Mouse (Mus musculus) hindbrain, embryonic 15.5 days (tissue): ENCODE measurements around the gene Nprl3. TPM values are rescaled to one million over a fixed set of nuclear protein-coding genes. Genes with fewer than 3 reads are reported as not detected.

Experiments
- ATAC-seq: fragments of 200-750 bp; cut with Nextera tagmentation; 2 replicates; pipeline ENCODE4 v1.8.0; 2017; ENCODE audit warnings: low read depth, moderate number of reproducible peaks, moderate TSS enrichment; ENCODE audit not compliant: low FRiP score
- H3K27ac ChIP-seq: fragments of 300-500 bp; sonication (generic); replicated peaks from 2 replicates; pipeline ENCODE4 v1.5.1; 2015; ENCODE audit warnings: mild to moderate bottlenecking, inconsistent platforms
- H3K27me3 ChIP-seq: fragments of 300-500 bp; sonication (generic); 2 replicates; pipeline ENCODE4 v1.6.1; 2015; ENCODE audit warnings: control low read depth, inconsistent platforms
- H3K36me3 ChIP-seq: fragments of 300-500 bp; sonication (generic); 2 replicates; pipeline ENCODE4 v1.6.1; 2015; ENCODE audit warnings: control low read depth, inconsistent platforms
- H3K4me1 ChIP-seq: fragments of 300-500 bp; sonication (generic); replicated peaks from 2 replicates; pipeline ENCODE4 v1.6.1; 2015; ENCODE audit warnings: control low read depth, inconsistent platforms
- H3K4me2 ChIP-seq: fragments of 300-500 bp; sonication (generic); 2 replicates; pipeline ENCODE4 v1.6.1; 2015; ENCODE audit warnings: moderate library complexity, mild to moderate bottlenecking, inconsistent platforms
- H3K4me3 ChIP-seq: fragments of 300-500 bp; sonication (generic); 2 replicates; pipeline ENCODE4 v1.5.1; 2015; ENCODE audit warnings: mild to moderate bottlenecking, inconsistent platforms
- H3K9ac ChIP-seq: fragments of 300-500 bp; sonication (generic); 2 replicates; pipeline ENCODE4 v1.6.1; 2015; ENCODE audit warnings: inconsistent platforms
- H3K9me3 ChIP-seq: fragments of 300-500 bp; sonication (generic); 2 replicates; pipeline ENCODE4 v1.6.1; 2016; ENCODE audit warnings: control low read depth, inconsistent platforms
- WGBS: fragments of 180-500 bp; shearing (Covaris S2); methylation state at CpG from one replicate; pipeline ENCODE4 v1.1.7; 2015; 5-methylcytosine and 5-hydroxymethylcytosine counted together
- polyA plus RNA-seq: library from polyadenylated mRNA; unstranded; fragments of >200 nt; fragmentation: Nextera tagmentation; extraction: Ambion mirVana; gene quantifications from 2 replicates; pipeline ENCODE4 v1.2.1, GENCODE M21; 2015

The Nprl3 gene
- polyA plus RNA-seq, 1 experiment from 2014 or later = 43.9 TPM

DNA sequence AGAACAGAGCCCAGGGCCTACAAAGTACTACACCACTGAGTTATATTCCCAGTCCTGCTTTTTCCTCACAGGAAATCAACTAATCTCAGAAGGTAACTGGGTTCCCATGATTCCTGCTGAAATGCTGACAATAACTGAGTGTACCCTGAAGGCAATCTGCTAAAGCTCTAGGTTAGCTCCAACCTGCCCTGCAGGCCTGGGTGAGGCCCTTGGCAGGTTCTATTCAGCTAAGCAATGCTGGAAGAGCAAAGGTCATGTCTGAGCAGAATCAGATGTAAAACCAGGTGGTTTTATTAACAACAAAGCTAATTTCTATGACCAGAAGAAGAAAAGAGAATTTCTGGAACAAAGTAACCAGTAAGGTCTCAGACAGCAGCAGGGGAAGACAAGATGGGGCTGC lies 26.1 kb downstream of the Nprl3 start:
- ATAC-seq = no peak
- H3K9ac ChIP-seq = no peak overlapping the region
- H3K27me3 ChIP-seq = no peaks in the 10 kb centered on the region
- H3K4me3 ChIP-seq = no peak overlapping the region
- H3K36me3 ChIP-seq = peaks cover 10% of the 10 kb centered on the region
- no peaks in the 10 kb centered on the region for H3K9me3 ChIP-seq
- no peak overlapping the region for H3K27ac ChIP-seq
- no peak overlapping the region for H3K4me2 ChIP-seq
- peaks cover 20% of the 10 kb centered on the region for H3K4me1 ChIP-seq

DNA sequence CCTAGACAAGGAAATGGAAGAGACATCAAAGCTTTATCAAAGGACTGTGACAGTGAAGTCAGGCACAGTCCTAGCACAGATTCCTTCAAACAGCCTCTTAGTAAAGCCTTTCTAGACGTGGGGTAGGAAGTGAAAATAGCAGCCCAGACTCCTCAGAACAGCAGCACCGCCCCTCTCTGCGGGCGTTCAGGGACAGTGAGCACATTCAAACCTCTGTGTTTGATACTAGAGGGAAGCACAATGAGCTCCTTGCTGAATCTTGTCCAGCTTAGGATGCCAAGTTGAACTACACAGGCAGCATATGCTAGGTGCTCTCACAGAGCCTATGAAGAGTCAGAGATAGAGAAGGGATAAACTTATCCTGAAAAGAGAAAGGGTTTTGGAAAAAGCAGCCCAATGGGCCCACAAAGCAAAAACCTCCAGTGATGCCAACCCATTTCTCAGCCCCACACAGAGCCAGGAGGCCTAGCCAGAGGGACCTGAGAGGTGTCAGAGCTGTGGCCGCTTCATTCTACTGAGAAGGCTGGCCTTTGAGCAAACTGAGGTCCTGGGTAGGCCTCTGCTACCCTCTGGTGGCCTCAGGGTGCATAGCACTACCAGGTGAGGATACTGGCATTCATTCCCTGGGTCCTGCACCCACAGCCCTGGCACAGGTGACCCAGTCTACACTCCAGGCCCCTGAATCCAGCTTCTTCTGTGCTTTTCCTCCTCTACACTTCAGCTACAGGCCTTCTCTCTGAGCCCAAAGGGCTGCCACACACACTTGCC lies 29.2 kb downstream of the Nprl3 start:
- no peaks in the 10 kb centered on the region for H3K27me3 ChIP-seq
- peaks cover 10% of the 10 kb centered on the region for H3K36me3 ChIP-seq
- H3K27ac ChIP-seq = no peak overlapping the region
- H3K9ac ChIP-seq = no peak overlapping the region
- peaks cover 48% of the 10 kb centered on the region for H3K4me1 ChIP-seq
- H3K9me3 ChIP-seq = no peaks in the 10 kb centered on the region
- peak; percentile 13; the same call in 1 of the 2 replicates for ATAC-seq
- 62% methylated on average over 5 of the region's 5 CpGs for WGBS
- no peak overlapping the region for H3K4me3 ChIP-seq
- H3K4me2 ChIP-seq = no peak overlapping the region

DNA sequence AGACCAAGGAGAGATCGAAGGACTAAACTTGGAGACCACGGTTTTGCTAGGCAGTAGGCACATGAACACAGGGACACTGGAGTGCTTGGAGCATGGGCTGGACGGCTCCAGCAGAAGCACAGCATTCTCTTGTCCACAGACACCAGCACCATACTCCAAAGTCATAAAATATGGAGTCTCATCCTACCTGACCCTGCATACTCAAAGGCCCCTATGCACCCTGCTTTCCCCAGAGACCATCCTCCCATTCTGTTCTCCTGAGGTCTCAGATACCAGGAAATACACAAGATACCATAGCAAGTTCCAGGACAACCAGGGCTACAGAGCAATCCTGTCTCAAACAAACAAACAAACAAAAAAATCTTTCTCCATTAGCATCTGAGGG lies 30.1 kb downstream of the Nprl3 start:
- WGBS = 93% methylated on average over 3 of the region's 3 CpGs
- Histone ChIP-seq H3K9me3 (no peaks in the 10 kb centered on the region), H3K27ac (peak overlapping the region; percentile 78; the same call in 1 of the 2 replicates), H3K4me2 (no peak overlapping the region), H3K27me3 (no peaks in the 10 kb centered on the region), H3K4me1 (peaks cover 48% of the 10 kb centered on the region), H3K36me3 (peaks cover 11% of the 10 kb centered on the region), H3K4me3 (no peak overlapping the region), H3K9ac (no peak overlapping the region)
- no peak for ATAC-seq

DNA sequence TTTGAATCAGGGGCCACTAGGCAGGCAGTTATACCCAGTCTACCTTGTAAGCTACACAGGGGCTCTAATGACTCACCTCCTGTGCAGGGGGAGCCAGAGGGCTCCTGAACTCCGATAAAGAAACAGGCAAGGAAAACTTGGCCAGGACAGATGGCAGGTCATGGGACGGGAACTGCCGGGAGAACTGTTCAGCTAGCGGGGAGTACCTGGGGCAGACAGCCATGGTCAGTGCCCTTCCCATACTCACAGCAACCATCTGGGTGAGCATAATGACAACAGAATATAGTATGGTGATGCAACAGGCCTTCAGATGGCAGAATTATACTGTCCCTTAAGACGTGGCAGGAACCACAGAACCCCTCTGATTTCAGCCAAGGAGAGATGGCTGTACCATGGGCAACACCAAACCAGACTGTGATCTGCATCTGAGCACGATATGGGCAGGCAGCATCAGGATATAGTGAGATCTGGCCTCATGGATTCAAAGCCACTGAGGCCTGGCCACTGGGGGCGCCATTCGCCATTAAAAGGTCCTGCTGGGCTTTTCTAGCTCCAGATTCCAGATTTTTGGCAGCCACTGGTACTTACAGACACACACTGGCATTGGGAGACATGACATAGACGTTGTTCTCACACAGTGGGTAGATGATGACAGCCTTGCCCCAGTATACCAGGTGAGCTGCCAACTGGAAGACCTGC lies 30.6 kb downstream of the Nprl3 start:
- Histone ChIP-seq H3K36me3 (peaks cover 16% of the 10 kb centered on the region), H3K27me3 (no peaks in the 10 kb centered on the region), H3K4me1 (peaks cover 48% of the 10 kb centered on the region), H3K9me3 (no peaks in the 10 kb centered on the region), H3K27ac (peak overlapping the region; percentile 78), H3K4me3 (no peak overlapping the region), H3K4me2 (no peak overlapping the region), H3K9ac (no peak overlapping the region)
- no peak for ATAC-seq
- 53% methylated on average over 9 of the region's 9 CpGs for WGBS

DNA sequence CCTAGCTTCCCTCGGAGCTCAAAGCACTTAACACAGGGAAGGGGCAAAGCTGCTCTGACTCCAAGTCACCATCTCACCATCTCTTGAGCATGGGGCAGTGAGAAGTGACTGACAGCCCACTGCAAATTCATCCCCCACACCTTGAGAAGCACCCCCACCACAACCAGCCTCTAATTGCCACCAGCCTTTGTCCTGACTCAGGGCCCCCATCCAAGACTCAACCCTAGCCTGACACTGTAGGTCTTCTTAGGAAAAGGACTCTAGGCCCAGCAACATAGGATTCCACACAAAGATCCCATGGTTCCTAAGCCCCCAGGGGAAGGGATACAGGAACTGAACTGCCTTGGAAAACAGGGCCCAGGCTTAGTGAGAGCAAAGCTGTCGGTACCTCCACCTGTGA lies 31.4 kb downstream of the Nprl3 start:
- 0 out of 2 replicates have a peak, but pooled peaks have one; percentile 9 for ATAC-seq
- peaks cover 19% of the 10 kb centered on the region for H3K36me3 ChIP-seq
- H3K9ac ChIP-seq = no peak overlapping the region
- H3K27ac ChIP-seq = peak overlapping the region; percentile 78
- no peak overlapping the region for H3K4me2 ChIP-seq
- no peak overlapping the region for H3K4me3 ChIP-seq
- 45% methylated on average over 2 of the region's 2 CpGs for WGBS
- H3K4me1 ChIP-seq = peaks cover 48% of the 10 kb centered on the region
- no peaks in the 10 kb centered on the region for H3K9me3 ChIP-seq
- no peaks in the 10 kb centered on the region for H3K27me3 ChIP-seq

DNA sequence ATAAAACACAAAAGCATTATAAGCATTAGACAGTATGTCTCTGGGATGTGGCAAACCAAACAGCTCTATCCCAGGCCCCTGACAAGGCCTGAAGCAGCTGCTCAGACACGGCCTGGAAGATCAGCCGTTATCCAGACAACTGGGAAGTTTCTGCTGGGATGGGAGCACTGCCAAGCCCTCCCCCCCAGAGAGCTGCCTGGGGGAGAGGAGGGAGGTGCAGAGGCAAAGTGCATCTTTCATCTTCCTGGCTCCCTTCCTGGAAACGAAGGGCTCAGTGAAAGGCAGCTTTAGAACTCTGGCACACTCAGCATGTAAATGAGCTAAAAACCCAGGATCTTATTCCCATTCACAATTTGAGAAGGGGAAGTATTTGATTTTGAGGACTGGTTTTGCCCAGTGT lies 31.9 kb downstream of the Nprl3 start:
- 24% methylated on average over 3 of the region's 3 CpGs for WGBS
- H3K27ac ChIP-seq = peak overlapping the region; percentile 78
- ATAC-seq = peak; percentile 57; the same call in 1 of the 2 replicates
- no peak overlapping the region for H3K4me3 ChIP-seq
- no peak overlapping the region for H3K9ac ChIP-seq
- no peaks in the 10 kb centered on the region for H3K27me3 ChIP-seq
- H3K4me2 ChIP-seq = no peak overlapping the region
- H3K36me3 ChIP-seq = peaks cover 15% of the 10 kb centered on the region
- no peaks in the 10 kb centered on the region for H3K9me3 ChIP-seq
- peaks cover 48% of the 10 kb centered on the region for H3K4me1 ChIP-seq

DNA sequence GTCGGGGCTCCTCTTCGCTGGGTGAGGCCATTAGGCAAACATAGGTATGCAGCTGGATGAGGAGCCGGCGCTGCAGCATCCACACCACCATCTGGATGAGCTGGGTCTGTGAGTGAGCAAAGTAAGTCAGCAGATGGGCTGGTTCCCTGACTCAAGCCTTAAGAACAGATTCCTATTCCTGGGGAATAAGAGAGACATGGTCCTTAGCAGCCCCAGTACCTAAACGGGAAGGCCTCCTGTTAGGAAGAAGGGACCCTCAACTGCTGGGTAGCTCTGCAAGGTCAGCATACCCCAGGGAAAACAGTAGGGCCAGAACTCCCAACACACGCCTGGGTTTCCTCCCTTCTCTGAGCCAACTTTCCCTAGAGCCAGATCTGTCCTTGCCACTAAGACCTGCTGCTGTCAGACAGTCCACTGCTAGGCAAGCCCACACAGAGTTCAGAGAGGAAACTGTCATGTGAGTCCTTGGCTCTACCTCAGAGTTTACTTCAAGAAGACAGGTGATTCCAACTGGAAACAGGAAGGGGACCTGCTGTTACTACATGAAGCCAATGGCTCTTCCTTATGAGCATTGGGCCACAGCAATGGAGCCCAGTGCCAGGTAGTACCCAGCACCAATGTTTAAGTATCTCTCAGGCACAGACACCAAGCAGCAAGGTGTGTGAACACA lies 32.6 kb downstream of the Nprl3 start:
- Histone ChIP-seq H3K27me3 (no peaks in the 10 kb centered on the region), H3K4me2 (no peak overlapping the region), H3K9ac (no peak overlapping the region), H3K27ac (peak overlapping the region; percentile 78), H3K36me3 (peaks cover 17% of the 10 kb centered on the region), H3K4me1 (peaks cover 48% of the 10 kb centered on the region), H3K4me3 (no peak overlapping the region), H3K9me3 (no peaks in the 10 kb centered on the region)
- 84% methylated on average over 6 of the region's 6 CpGs for WGBS
- ATAC-seq = no peak

DNA sequence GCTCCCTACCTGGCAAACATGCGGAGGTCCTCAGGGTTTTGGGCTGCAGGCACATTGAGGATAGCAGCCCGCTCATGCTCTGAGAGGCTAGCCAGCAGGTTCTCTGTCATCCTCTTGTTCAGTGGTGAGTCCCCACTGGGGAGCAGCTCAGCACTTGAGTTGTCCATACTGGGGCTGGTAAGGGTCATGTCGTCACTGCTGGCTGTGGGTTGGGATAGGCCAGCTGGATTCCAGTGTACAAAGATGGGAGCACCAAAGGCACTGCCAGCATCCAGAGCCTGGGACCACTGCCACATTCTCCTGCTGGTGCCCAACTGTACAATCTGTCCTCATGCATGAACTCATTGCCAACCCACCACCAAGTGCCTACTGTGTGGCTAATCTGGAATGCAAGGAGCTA lies 33.6 kb downstream of the Nprl3 start:
- no peak overlapping the region for H3K4me2 ChIP-seq
- no peaks in the 10 kb centered on the region for H3K9me3 ChIP-seq
- 0 out of 2 replicates have a peak, but pooled peaks have one; percentile 10 for ATAC-seq
- H3K36me3 ChIP-seq = peaks cover 21% of the 10 kb centered on the region
- H3K27me3 ChIP-seq = no peaks in the 10 kb centered on the region
- peaks cover 48% of the 10 kb centered on the region for H3K4me1 ChIP-seq
- no peak overlapping the region for H3K4me3 ChIP-seq
- no peak overlapping the region for H3K27ac ChIP-seq
- 82% methylated on average over 3 of the region's 3 CpGs for WGBS
- H3K9ac ChIP-seq = no peak overlapping the region

DNA sequence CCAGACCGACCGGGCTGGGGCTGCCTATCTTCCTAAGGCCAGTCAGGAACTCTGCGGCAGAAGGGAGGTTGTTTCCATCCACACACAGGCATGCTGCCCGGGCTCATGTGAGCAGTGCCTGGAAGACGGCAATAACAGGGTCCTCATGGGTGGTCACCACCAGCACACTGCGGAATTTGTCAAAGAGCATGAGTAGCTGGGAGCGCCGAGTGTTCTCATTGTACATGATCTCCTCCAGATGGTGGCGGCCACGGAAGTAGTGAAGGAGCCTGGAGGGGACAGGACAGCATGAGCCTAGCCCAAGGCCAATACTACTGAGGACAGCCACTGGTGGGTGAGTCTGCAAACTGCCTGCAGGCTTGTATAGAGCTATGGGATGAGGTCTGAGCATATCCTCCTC lies 34.7 kb downstream of the Nprl3 start:
- 74% methylated on average over 10 of the region's 10 CpGs for WGBS
- no peak overlapping the region for H3K4me3 ChIP-seq
- H3K4me2 ChIP-seq = no peak overlapping the region
- no peaks in the 10 kb centered on the region for H3K9me3 ChIP-seq
- H3K9ac ChIP-seq = no peak overlapping the region
- H3K27me3 ChIP-seq = no peaks in the 10 kb centered on the region
- peak; percentile 16; the same call in 1 of the 2 replicates for ATAC-seq
- peaks cover 24% of the 10 kb centered on the region for H3K36me3 ChIP-seq
- no peak overlapping the region for H3K27ac ChIP-seq
- peaks cover 46% of the 10 kb centered on the region for H3K4me1 ChIP-seq

DNA sequence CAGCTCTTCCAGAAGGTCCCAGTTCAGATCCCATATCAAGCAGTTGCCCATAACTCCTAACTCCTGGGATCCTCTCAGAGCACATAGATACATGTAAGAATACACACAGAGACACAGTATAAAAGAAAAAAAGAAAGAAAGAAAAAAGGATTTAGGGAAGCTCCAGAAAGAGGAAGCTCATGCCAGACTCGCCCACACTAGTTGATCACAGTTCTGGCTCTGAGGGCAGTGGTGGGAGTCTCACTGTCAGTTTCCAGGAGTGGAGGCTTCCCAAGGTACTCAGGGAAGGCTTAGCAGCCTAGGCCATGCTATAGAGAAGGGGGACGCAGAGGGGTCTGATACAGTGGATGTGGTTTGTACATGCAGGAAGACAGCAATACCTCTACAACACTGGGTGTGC lies 36.4 kb downstream of the Nprl3 start:
- 94% methylated on average over 2 of the region's 2 CpGs for WGBS
- ATAC-seq = no peak
- peaks cover 24% of the 10 kb centered on the region for H3K36me3 ChIP-seq

DNA sequence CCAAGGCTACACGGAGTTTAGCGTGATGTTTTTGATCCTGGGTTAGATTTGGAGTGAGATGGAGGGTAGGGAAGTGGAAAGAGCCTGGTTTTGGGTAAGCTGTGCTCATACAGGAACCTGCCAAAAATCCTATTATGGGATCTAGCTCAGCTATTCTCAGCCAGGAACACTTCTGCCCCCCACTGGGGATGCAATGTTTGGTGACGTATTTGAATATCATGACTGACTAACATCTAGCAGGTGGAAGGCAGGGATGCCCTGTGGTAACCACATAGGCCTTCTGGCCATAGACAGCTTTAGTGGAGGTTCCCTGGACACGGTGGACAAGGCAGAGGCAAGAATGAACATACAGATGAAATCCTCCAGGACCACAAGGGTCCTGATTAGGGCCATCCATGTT lies 37.3 kb downstream of the Nprl3 start:
- Histone ChIP-seq H3K27ac (no peak overlapping the region), H3K27me3 (no peaks in the 10 kb centered on the region), H3K4me1 (peaks cover 46% of the 10 kb centered on the region), H3K4me2 (no peak overlapping the region), H3K9ac (no peak overlapping the region), H3K4me3 (no peak overlapping the region), H3K9me3 (no peaks in the 10 kb centered on the region), H3K36me3 (peaks cover 24% of the 10 kb centered on the region)
- ATAC-seq = no peak
- WGBS = 81% methylated on average over 4 of the region's 4 CpGs

More for the DNA sequence above, 36.4 kb downstream of the Nprl3 start:
- Histone ChIP-seq H3K4me1 (peaks cover 46% of the 10 kb centered on the region), H3K27ac (no peak overlapping the region), H3K4me2 (no peak overlapping the region), H3K9me3 (no peaks in the 10 kb centered on the region), H3K4me3 (no peak overlapping the region), H3K9ac (no peak overlapping the region), H3K27me3 (no peaks in the 10 kb centered on the region)

DNA sequence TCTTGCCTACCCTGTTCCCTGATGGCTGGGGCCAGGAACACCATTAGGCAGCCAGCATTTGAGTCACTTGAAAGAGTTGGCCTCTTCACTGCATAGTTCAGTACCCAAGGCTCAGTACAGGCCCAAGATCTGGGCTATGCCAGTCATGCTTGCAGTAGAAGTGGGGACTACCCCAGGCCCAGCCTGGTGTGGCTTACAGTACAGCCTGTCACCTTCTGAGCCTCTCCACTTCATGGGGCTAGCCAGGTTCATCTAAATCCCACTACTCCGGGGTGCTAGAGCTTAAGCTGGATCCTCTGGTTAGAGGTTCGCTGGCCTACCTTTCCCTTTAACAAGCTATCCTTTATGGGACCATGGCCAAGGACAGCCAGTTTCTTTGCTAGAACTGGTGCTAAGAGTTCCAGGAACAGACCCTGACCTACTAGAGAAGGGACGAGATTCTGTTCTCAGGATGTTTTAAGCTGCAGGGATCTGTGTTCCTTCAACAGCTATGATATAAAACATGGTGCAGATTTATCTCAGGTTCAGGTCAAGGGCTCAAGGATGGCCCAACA lies 39.1 kb downstream of the Nprl3 start:
- Histone ChIP-seq H3K9ac (no peak overlapping the region), H3K27me3 (peaks cover 11% of the 10 kb centered on the region; the same call in 1 of the 2 replicates), H3K9me3 (no peaks in the 10 kb centered on the region), H3K36me3 (peaks cover 22% of the 10 kb centered on the region), H3K4me2 (no peak overlapping the region), H3K4me3 (no peak overlapping the region), H3K4me1 (peaks cover 41% of the 10 kb centered on the region), H3K27ac (no peak overlapping the region)
- ATAC-seq = no peak
- 94% methylated on average over 3 of the region's 3 CpGs for WGBS
